Mouse (Mus musculus) forebrain, embryonic 11.5 days (tissue): Measurements from ENCODE around the gene Ica1. TPM values are rescaled to one million over a fixed set of nuclear protein-coding genes. Genes with fewer than 3 reads are reported as not detected.
A peak's percentile ranks its signal among the peaks of the same experiment; 100 is the strongest.

Experiments used
- ATAC-seq: fragments of 200-750 bp; cut with Nextera tagmentation; replicated peaks from 2 replicates; pipeline ENCODE4 v1.8.0; 2017; ENCODE audit warnings: moderate TSS enrichment; ENCODE audit not compliant: low FRiP score
- DNase-seq: peaks from one replicate; pipeline ENCODE4 v3.0.0-alpha.2; 2017; ENCODE audit warnings: low spot score
- H3K27ac ChIP-seq: fragments of 300-500 bp; sonication (generic); 2 replicates; pipeline ENCODE4 v1.5.1; 2014; ENCODE audit warnings: low read depth, low read length
- H3K27me3 ChIP-seq: fragments of 300-500 bp; sonication (generic); 2 replicates; pipeline ENCODE4 v1.6.1; 2014; ENCODE audit warnings: mild to moderate bottlenecking, low read length, mixed read lengths; ENCODE audit not compliant: control insufficient read depth, insufficient read depth
- H3K36me3 ChIP-seq: fragments of 300-500 bp; sonication (generic); 2 replicates; pipeline ENCODE4 v1.6.1; 2014; ENCODE audit warnings: mild to moderate bottlenecking, low read length, moderate library complexity, mixed read lengths; ENCODE audit not compliant: control insufficient read depth, insufficient read depth
- H3K4me1 ChIP-seq: fragments of 300-500 bp; sonication (generic); replicated peaks from 2 replicates; pipeline ENCODE4 v1.6.1; 2014; ENCODE audit warnings: low read length, mixed read lengths; ENCODE audit not compliant: control insufficient read depth, insufficient read depth
- H3K4me2 ChIP-seq: fragments of 300-500 bp; sonication (generic); 2 replicates; pipeline ENCODE4 v1.6.1; 2014; ENCODE audit warnings: low read depth, mild to moderate bottlenecking, low read length, moderate library complexity, mixed read lengths; ENCODE audit not compliant: severe bottlenecking
- H3K4me3 ChIP-seq: fragments of 300-500 bp; sonication (generic); 2 replicates; pipeline ENCODE4 v1.5.1; 2014; ENCODE audit warnings: low read depth, low read length
- H3K9ac ChIP-seq: fragments of 300-500 bp; sonication (generic); 2 replicates; pipeline ENCODE4 v1.6.1; 2014; ENCODE audit warnings: low read length
- H3K9me3 ChIP-seq: fragments of 300-500 bp; sonication (generic); 2 replicates; pipeline ENCODE4 v1.6.1; 2016; ENCODE audit warnings: low read length, mixed read lengths; ENCODE audit not compliant: control insufficient read depth
- WGBS: fragments of 180-500 bp; shearing (Covaris S2); extraction: QIAGEN DNeasy Blood & Tissue Kit; methylation state at CpG from one replicate; pipeline ENCODE4 v1.1.7; 2014; 5-methylcytosine and 5-hydroxymethylcytosine counted together
- polyA plus RNA-seq: library from polyadenylated mRNA; unstranded; fragments of >200 nt; fragmentation: Nextera tagmentation; extraction: Ambion mirVana; gene quantifications from 2 replicates; pipeline ENCODE4 v1.2.1, GENCODE M21; 2014

The Ica1 gene
- polyA plus RNA-seq, 1 experiment from 2014 or later: 13.2 TPM

GRCm38 (mm10) chr6:8736493-8736820 is 41.8 kb downstream of the Ica1 start:
- ATAC-seq: no peak
- Histone ChIP-seq H3K36me3 (no peaks in the 10 kb centered on the region), H3K27me3 (no peaks in the 10 kb centered on the region), H3K9me3 (no peaks in the 10 kb centered on the region), H3K4me3 (no peak overlapping the region), H3K4me2 (no peak overlapping the region), H3K9ac (no peak overlapping the region), H3K4me1 (no peaks in the 10 kb centered on the region), H3K27ac (no peak overlapping the region)
- DNase-seq: no peak

GRCm38 (mm10) chr6:8735657-8736492 is 42.4 kb downstream of the Ica1 start:
- WGBS: 64% methylated on average over 8 of the region's 8 CpGs
- Histone ChIP-seq H3K36me3 (no peaks in the 10 kb centered on the region), H3K4me2 (no peak overlapping the region), H3K9me3 (no peaks in the 10 kb centered on the region), H3K4me1 (no peaks in the 10 kb centered on the region), H3K27ac (no peak overlapping the region), H3K27me3 (no peaks in the 10 kb centered on the region), H3K9ac (no peak overlapping the region), H3K4me3 (no peak overlapping the region)
- ATAC-seq (peak; percentile 82), DNase-seq (peak; percentile 80)

DNA sequence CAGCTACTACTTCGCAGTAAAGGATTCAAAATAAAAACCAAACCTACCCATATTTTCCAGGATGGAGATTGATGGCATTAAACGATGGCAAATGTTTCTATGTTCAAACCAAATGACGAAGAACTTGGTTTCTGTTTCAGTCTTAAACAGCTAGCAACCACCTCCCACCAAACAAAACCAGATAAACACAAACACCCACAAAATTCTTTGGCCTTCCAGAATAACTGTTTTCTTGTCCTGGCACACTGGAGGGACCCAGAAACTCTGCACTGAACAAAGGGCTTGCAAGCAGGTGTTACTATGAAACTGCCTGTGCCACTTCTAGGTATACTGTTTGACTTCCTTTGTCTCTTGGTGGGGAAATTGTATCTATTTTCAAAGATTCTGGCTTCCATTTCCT is 43.2 kb downstream of the Ica1 start:
- H3K4me3 ChIP-seq: no peak overlapping the region

DNA sequence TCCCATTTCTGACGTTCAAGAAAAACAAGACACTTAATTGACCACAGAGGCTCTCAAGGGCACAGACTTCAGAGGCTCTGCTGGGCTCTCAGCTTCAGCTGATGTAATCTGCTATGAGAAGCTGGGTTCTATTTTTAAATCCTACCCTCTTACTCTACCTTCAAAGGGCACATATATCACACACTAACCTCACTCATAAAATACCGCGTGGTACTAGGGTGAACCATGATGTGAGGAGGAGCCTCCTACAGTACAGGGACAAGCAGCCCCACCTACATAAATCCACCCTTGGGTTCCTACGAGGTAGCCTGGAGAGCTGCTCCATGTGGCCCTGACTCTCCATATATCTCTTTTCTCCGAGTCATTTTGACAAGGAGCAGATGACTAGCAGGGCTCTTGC is 45.8 kb downstream of the Ica1 start:
- ATAC-seq (no peak), DNase-seq (no peak)
- Histone ChIP-seq H3K9me3 (no peaks in the 10 kb centered on the region), H3K4me1 (no peaks in the 10 kb centered on the region), H3K4me2 (no peak overlapping the region), H3K36me3 (no peaks in the 10 kb centered on the region), H3K27ac (no peak overlapping the region), H3K4me3 (no peak overlapping the region), H3K27me3 (no peaks in the 10 kb centered on the region), H3K9ac (no peak overlapping the region)
- WGBS: 79% methylated on average over 5 of the region's 5 CpGs

More for the DNA sequence above, 43.2 kb downstream of the Ica1 start:
- 94% methylated on average over 3 of the region's 3 CpGs for WGBS
- Histone ChIP-seq H3K27ac (no peak overlapping the region), H3K9ac (no peak overlapping the region), H3K27me3 (no peaks in the 10 kb centered on the region), H3K9me3 (no peaks in the 10 kb centered on the region), H3K36me3 (no peaks in the 10 kb centered on the region), H3K4me1 (no peaks in the 10 kb centered on the region), H3K4me2 (no peak overlapping the region)
- ATAC-seq (no peak), DNase-seq (no peak)

- H3K4me3 ChIP-seq: no peak overlapping the region
- no peak overlapping the region for H3K9ac ChIP-seq
- H3K27me3 ChIP-seq: no peaks in the 10 kb centered on the region
- 26% methylated on average over 4 of the region's 4 CpGs for WGBS
- no peaks in the 10 kb centered on the region for H3K36me3 ChIP-seq
- DNase-seq (no peak), ATAC-seq (0 out of 2 replicates have a peak, but pooled peaks have one; percentile 42)
- no peaks in the 10 kb centered on the region for H3K4me1 ChIP-seq
- H3K27ac ChIP-seq: no peak overlapping the region
- no peak overlapping the region for H3K4me2 ChIP-seq
- no peaks in the 10 kb centered on the region for H3K9me3 ChIP-seq
Measured at GRCm38 (mm10) chr6:8731656-8732191, 46.6 kb downstream of the Ica1 start.

DNA sequence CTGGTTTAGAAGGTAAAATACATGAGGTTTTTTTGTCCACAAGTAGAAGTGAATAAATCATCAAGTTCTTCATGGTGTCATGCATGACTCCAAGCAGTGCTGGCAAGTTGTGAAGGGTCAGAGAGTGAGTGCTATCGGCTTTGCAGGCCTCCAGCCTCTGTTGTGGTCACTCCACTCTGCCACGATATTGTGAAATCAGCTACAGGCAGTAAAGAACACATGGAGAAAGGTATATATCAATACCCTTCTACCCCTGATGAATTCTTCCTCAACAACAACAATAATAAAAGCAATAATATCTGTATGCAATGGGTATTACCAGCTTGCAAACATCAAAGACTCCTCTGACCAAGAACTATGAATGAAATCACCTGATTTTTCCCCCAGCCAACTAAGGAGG is 47.9 kb downstream of the Ica1 start:
- H3K9me3 ChIP-seq: no peaks in the 10 kb centered on the region
- no peak overlapping the region for H3K9ac ChIP-seq
- H3K36me3 ChIP-seq: no peaks in the 10 kb centered on the region
- no peak overlapping the region for H3K27ac ChIP-seq
- H3K27me3 ChIP-seq: no peaks in the 10 kb centered on the region
- no peak overlapping the region for H3K4me2 ChIP-seq
- no peak for ATAC-seq
- DNase-seq: no peak
- H3K4me1 ChIP-seq: no peaks in the 10 kb centered on the region
- H3K4me3 ChIP-seq: no peak overlapping the region
- WGBS: 94% methylated on average over 2 of the region's 2 CpGs

- WGBS: 87% methylated on average over 8 of the region's 8 CpGs
- no peaks in the 10 kb centered on the region for H3K4me1 ChIP-seq
- H3K9me3 ChIP-seq: no peaks in the 10 kb centered on the region
- H3K36me3 ChIP-seq: no peaks in the 10 kb centered on the region
- ATAC-seq (no peak), DNase-seq (no peak)
- H3K27ac ChIP-seq: no peak overlapping the region
- no peak overlapping the region for H3K9ac ChIP-seq
- no peaks in the 10 kb centered on the region for H3K27me3 ChIP-seq
- H3K4me3 ChIP-seq: no peak overlapping the region
- no peak overlapping the region for H3K4me2 ChIP-seq
Measured at GRCm38 (mm10) chr6:8727806-8728205, 50.5 kb downstream of the Ica1 start.

GRCm38 (mm10) chr6:8725610-8726009 is 52.7 kb downstream of the Ica1 start:
- Histone ChIP-seq H3K4me1 (no peaks in the 10 kb centered on the region), H3K4me3 (no peak overlapping the region), H3K27ac (no peak overlapping the region), H3K9me3 (no peaks in the 10 kb centered on the region), H3K9ac (no peak overlapping the region), H3K27me3 (no peaks in the 10 kb centered on the region), H3K4me2 (no peak overlapping the region), H3K36me3 (no peaks in the 10 kb centered on the region)
- DNase-seq (no peak), ATAC-seq (no peak)
- WGBS: 80% methylated on average over 1 of the region's 1 CpGs

DNA sequence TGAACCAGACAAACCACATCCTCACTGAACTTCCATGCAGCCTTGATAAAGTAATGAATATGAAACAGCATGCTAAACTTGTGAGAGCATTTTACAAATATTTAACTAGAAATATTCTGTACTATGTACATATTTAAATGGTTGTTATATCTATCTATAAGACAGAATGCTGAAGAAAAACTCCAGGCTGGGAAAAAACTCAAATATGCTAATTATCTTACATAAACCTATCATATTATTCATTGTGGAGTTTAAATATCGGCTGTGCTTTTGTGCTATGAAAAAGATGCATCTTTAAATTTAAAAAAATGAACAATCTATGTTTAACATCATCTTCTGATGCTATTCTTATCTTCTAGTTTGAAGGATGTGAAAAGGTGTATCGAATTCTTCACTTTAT is 58.6 kb downstream of the Ica1 start:
- Histone ChIP-seq H3K9me3 (no peaks in the 10 kb centered on the region), H3K27ac (no peak overlapping the region), H3K9ac (no peak overlapping the region), H3K4me2 (no peak overlapping the region), H3K4me3 (no peak overlapping the region), H3K4me1 (no peaks in the 10 kb centered on the region), H3K36me3 (no peaks in the 10 kb centered on the region), H3K27me3 (no peaks in the 10 kb centered on the region)
- ATAC-seq (no peak), DNase-seq (no peak)
- WGBS: 89% methylated on average over 2 of the region's 2 CpGs
